Mouse (Mus musculus) testis, postnatal 10 days (tissue): ENCODE data around the gene Hoxb7.

ENCODE experiments used
- DNase-seq: peaks from one replicate; pipeline ENCODE4 v3.0.0; 2021; ENCODE audit warnings: low spot score

The Hoxb7 gene

GRCm38 (mm10) chr11:96300354-96301063, 14.1 kb downstream of the Hoxb7 start:
- no peak for DNase-seq

- no peak for DNase-seq
These were observed 14.6 kb downstream of the Hoxb7 start for GRCm38 (mm10) chr11:96301064-96301431.

GRCm38 (mm10) chr11:96301837-96302236, 15.4 kb downstream of the Hoxb7 start:
- no peak for DNase-seq

- no peak for DNase-seq
These were observed 16.1 kb downstream of the Hoxb7 start for GRCm38 (mm10) chr11:96302381-96303150.

- peak; percentile 81 for DNase-seq
These were observed 17.0 kb downstream of the Hoxb7 start, which contains the start of gene Hoxb5 for GRCm38 (mm10) chr11:96303151-96304099. TSS of gene Hoxb5 (plus strand) at chr11:96303336.

GRCm38 (mm10) chr11:96304381-96305195, 18.2 kb downstream of the Hoxb7 start:
- DNase-seq = no peak

GRCm38 (mm10) chr11:96305505-96306182, 19.2 kb downstream of the Hoxb7 start:
- no peak for DNase-seq

- no peak for DNase-seq
These were observed 19.9 kb downstream of the Hoxb7 start for GRCm38 (mm10) chr11:96306183-96306907.

- DNase-seq = no peak
These were observed 20.5 kb downstream of the Hoxb7 start for GRCm38 (mm10) chr11:96306908-96307269.

GRCm38 (mm10) chr11:96308763-96309162, 22.3 kb downstream of the Hoxb7 start:
- no peak for DNase-seq

- no peak for DNase-seq
These were observed 22.9 kb downstream of the Hoxb7 start for GRCm38 (mm10) chr11:96309288-96309687.

- DNase-seq = no peak
These were observed 23.9 kb downstream of the Hoxb7 start for GRCm38 (mm10) chr11:96310183-96310938.

GRCm38 (mm10) chr11:96311097-96311496, 24.7 kb downstream of the Hoxb7 start:
- no peak for DNase-seq

GRCm38 (mm10) chr11:96311520-96312417, 25.3 kb downstream of the Hoxb7 start:
- DNase-seq = peak; percentile 59

GRCm38 (mm10) chr11:96313134-96313533, 26.7 kb downstream of the Hoxb7 start:
- DNase-seq = no peak

- no peak for DNase-seq
These were observed 27.5 kb downstream of the Hoxb7 start for GRCm38 (mm10) chr11:96313806-96314428.

GRCm38 (mm10) chr11:96314671-96315343, 28.4 kb downstream of the Hoxb7 start:
- DNase-seq = no peak
